11 mouse cellular contexts compared by ENCODE assay signal in genomic region chr8:89926666-89927232, GRCm38 (mm10).
DNase-seq lines count a peak whose midpoint lies in the region; ATAC-seq lines count a peak whose summit lies in the region.
"Had no signal": no experiment of that assay in that cellular context is flagged by ENCODE, and none has a peak within 500 bp of the region (broad histone marks: within the 10 kb centered on the region; RNA-seq: fewer than 3 reads in every experiment).

No protein-coding gene starts in this region.

- WGBS in neural tube, embryonic 11.5 days: 6% methylated on average over 3 of the region's 3 CpGs
- 10% methylated on average over 3 of the region's 3 CpGs for WGBS in embryonic facial prominence, embryonic 11.5 days
- WGBS in hindbrain, embryonic 15.5 days: 7% methylated on average over 3 of the region's 3 CpGs
- WGBS in kidney, embryonic 15.5 days: 22% methylated on average over 3 of the region's 3 CpGs

- H3K4me2 ChIP-seq in neural tube, embryonic 11.5 days (ENCODE audit: low read depth): no peak overlapping the region
- no peak overlapping the region for H3K4me2 ChIP-seq in embryonic facial prominence, embryonic 11.5 days (ENCODE audit: low read depth, low read length)
- no peak overlapping the region for H3K4me2 ChIP-seq in hindbrain, embryonic 15.5 days
- no peak overlapping the region for H3K4me2 ChIP-seq in kidney, embryonic 15.5 days
- H3K4me2 ChIP-seq: heart, embryonic 15.5 days; limb, embryonic 13.5 days; lung, embryonic 15.5 days had no signal

- H3K27ac ChIP-seq in neural tube, embryonic 11.5 days (ENCODE audit: low read depth, low read length): no peak overlapping the region
- no peak overlapping the region for H3K27ac ChIP-seq in embryonic facial prominence, embryonic 11.5 days (replicated peaks; ENCODE audit: low read depth, low read length)
- H3K27ac ChIP-seq in hindbrain, embryonic 15.5 days (replicated peaks): peak overlapping the region; percentile 23
- no peak overlapping the region for H3K27ac ChIP-seq in kidney, embryonic 15.5 days
- H3K27ac ChIP-seq: heart, embryonic 15.5 days; limb, embryonic 13.5 days; lung, embryonic 15.5 days had no signal

- ATAC-seq in neural tube, embryonic 11.5 days (ENCODE audit: insufficient read depth, low FRiP score, low TSS enrichment): no peak
- no peak for ATAC-seq in embryonic facial prominence, embryonic 11.5 days (replicated peaks; ENCODE audit: insufficient number of reproducible peaks, low FRiP score, low TSS enrichment, low read depth)
- no peak for ATAC-seq in hindbrain, embryonic 15.5 days (ENCODE audit: low FRiP score, low read depth)
- ATAC-seq in kidney, embryonic 15.5 days (replicated peaks; ENCODE audit: low FRiP score): no peak
- ATAC-seq: activated CD4-positive, CD25-positive, alpha-beta regulatory T cell, adult 4 months had no signal

- no peaks in the 10 kb centered on the region for H3K36me3 ChIP-seq in neural tube, embryonic 11.5 days (ENCODE audit: control insufficient read depth, insufficient read depth, low read length)
- no peaks in the 10 kb centered on the region for H3K36me3 ChIP-seq in embryonic facial prominence, embryonic 11.5 days (replicated peaks; ENCODE audit: control insufficient read depth, insufficient read depth, low read depth, low read length)
- H3K36me3 ChIP-seq in hindbrain, embryonic 15.5 days: no peaks in the 10 kb centered on the region
- H3K36me3 ChIP-seq in kidney, embryonic 15.5 days: no peaks in the 10 kb centered on the region
- H3K36me3 ChIP-seq: heart, embryonic 15.5 days; limb, embryonic 13.5 days; lung, embryonic 15.5 days had no signal

- DNase-seq in neural tube, embryonic 11.5 days (ENCODE audit: low spot score): peak; percentile 30
- no peak for DNase-seq in neural tube, embryonic 10.5 days (ENCODE audit: extremely low spot score, low spot score)
- DNase-seq in embryonic facial prominence, embryonic 11.5 days (ENCODE audit: low spot score): peak; percentile 9
- DNase-seq in right cerebral cortex, postnatal 4 days: peak; percentile 3
- DNase-seq in ovary, postnatal 36 days (ENCODE audit: low spot score): no peak

- 0 out of 2 replicates have a peak overlapping the region, but pooled peaks have one; percentile 11 for H3K9ac ChIP-seq in neural tube, embryonic 11.5 days (ENCODE audit: low read length)
- H3K9ac ChIP-seq in embryonic facial prominence, embryonic 11.5 days (replicated peaks; ENCODE audit: low read length): no peak overlapping the region
- no peak overlapping the region for H3K9ac ChIP-seq in hindbrain, embryonic 15.5 days
- no peak overlapping the region for H3K9ac ChIP-seq in kidney, embryonic 15.5 days
- H3K9ac ChIP-seq: heart, embryonic 15.5 days; limb, embryonic 13.5 days; lung, embryonic 15.5 days had no signal

- H3K4me1 ChIP-seq in neural tube, embryonic 11.5 days (ENCODE audit: control insufficient read depth, insufficient read depth, low read length): no peaks in the 10 kb centered on the region; the same call in 1 of the 2 replicates
- H3K4me1 ChIP-seq in embryonic facial prominence, embryonic 11.5 days (ENCODE audit: control insufficient read depth, insufficient read depth, low read length): no peaks in the 10 kb centered on the region
- peaks cover 14% of the 10 kb centered on the region for H3K4me1 ChIP-seq in hindbrain, embryonic 15.5 days (replicated peaks)
- no peaks in the 10 kb centered on the region for H3K4me1 ChIP-seq in kidney, embryonic 15.5 days
- H3K4me1 ChIP-seq: heart, embryonic 15.5 days; lung, embryonic 15.5 days had no signal

- H3K27me3 ChIP-seq in neural tube, embryonic 11.5 days (ENCODE audit: control insufficient read depth, insufficient read depth, low read length): no peaks in the 10 kb centered on the region
- no peaks in the 10 kb centered on the region for H3K27me3 ChIP-seq in embryonic facial prominence, embryonic 11.5 days (ENCODE audit: control insufficient read depth, insufficient read depth, low read length)
- H3K27me3 ChIP-seq in hindbrain, embryonic 15.5 days: no peaks in the 10 kb centered on the region
- no peaks in the 10 kb centered on the region for H3K27me3 ChIP-seq in kidney, embryonic 15.5 days
- H3K27me3 ChIP-seq: heart, embryonic 15.5 days; limb, embryonic 13.5 days; lung, embryonic 15.5 days had no signal

- no peaks in the 10 kb centered on the region for H3K9me3 ChIP-seq in neural tube, embryonic 11.5 days (ENCODE audit: control insufficient read depth, low read length)
- H3K9me3 ChIP-seq in embryonic facial prominence, embryonic 11.5 days (replicated peaks; ENCODE audit: control insufficient read depth, low read length): no peaks in the 10 kb centered on the region
- no peaks in the 10 kb centered on the region for H3K9me3 ChIP-seq in hindbrain, embryonic 15.5 days
- H3K9me3 ChIP-seq in kidney, embryonic 15.5 days (replicated peaks): no peaks in the 10 kb centered on the region
- H3K9me3 ChIP-seq: heart, embryonic 15.5 days; limb, embryonic 13.5 days; lung, embryonic 15.5 days had no signal

- H3K4me3 ChIP-seq in neural tube, embryonic 11.5 days (ENCODE audit: low read depth, low read length): no peak overlapping the region
- no peak overlapping the region for H3K4me3 ChIP-seq in embryonic facial prominence, embryonic 11.5 days (ENCODE audit: low read depth, low read length)
- H3K4me3 ChIP-seq in hindbrain, embryonic 15.5 days: no peak overlapping the region
- no peak overlapping the region for H3K4me3 ChIP-seq in kidney, embryonic 15.5 days (replicated peaks)
- H3K4me3 ChIP-seq: heart, embryonic 15.5 days; limb, embryonic 13.5 days; lung, embryonic 15.5 days had no signal

Comparison
In these comparisons a context has a peak if more than half of its experiments do, and no peak if none do; other contexts are left out.
1. DNase-seq: peak in neural tube, embryonic 11.5 days (single experiment), embryonic facial prominence, embryonic 11.5 days (single experiment) and right cerebral cortex, postnatal 4 days (single experiment); none in neural tube, embryonic 10.5 days (single experiment) and ovary, postnatal 36 days (single experiment).